Mouse (Mus musculus): ENCODE measurements around the gene Plxna4. TPM values are rescaled to one million over a fixed set of nuclear protein-coding genes. Genes with fewer than 3 reads are reported as not detected.

Plxna4 gene
- polyA plus RNA-seq, 1 experiment from 2014 or later, result 3.6 TPM

DNA sequence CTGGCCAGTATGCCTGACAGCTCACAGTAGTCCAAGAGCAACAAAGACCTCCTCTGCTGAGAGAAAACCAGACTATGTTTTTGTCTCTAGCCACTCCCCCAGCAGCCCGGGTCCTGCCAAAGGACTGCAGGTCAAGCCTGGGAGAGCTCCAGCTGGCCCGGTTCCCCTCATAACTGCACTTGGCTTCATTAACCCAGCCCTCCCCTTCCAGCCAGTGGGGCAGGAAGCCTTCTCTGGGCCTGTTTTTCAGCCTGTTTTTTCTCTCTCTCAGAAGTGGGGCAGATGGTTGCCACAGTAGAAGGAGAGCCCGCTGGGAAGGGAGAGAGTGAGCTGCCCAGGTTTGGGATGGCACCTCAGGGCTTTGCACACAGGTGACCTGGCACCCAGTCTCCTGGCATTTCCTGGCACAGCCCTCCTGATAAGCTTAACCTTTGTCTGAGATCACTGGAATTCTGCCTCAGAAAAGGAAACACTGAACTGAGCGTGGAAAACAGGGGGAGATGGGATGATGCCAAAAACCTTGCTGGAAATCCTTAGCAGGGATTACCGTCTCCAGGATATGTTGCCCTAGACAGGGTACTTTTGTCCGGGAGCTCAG is 190.8 kb downstream of the Plxna4 start:
- Histone ChIP-seq H3K27me3 (ENCODE audit: control insufficient read depth, insufficient read depth, low read length) (no peaks in the 10 kb centered on the region), H3K36me3 (ENCODE audit: control insufficient read depth, insufficient read depth, low read length) (no peaks in the 10 kb centered on the region), H3K4me3 (ENCODE audit: low read depth, low read length) (no peak overlapping the region), H3K4me1 (ENCODE audit: control insufficient read depth, insufficient read depth, low read length) (no peaks in the 10 kb centered on the region), H3K27ac (ENCODE audit: low read depth, low read length) (no peak overlapping the region), H3K9me3 (ENCODE audit: control insufficient read depth, low read length) (no peaks in the 10 kb centered on the region), H3K9ac (ENCODE audit: low read length) (no peak overlapping the region), H3K4me2 (no peak overlapping the region)
- ATAC-seq (ENCODE audit: low FRiP score), result no peak
- WGBS, result 53% methylated on average over 6 of the region's 6 CpGs
- DNase-seq (ENCODE audit: low spot score, missing footprints), result peak; percentile 72

DNA sequence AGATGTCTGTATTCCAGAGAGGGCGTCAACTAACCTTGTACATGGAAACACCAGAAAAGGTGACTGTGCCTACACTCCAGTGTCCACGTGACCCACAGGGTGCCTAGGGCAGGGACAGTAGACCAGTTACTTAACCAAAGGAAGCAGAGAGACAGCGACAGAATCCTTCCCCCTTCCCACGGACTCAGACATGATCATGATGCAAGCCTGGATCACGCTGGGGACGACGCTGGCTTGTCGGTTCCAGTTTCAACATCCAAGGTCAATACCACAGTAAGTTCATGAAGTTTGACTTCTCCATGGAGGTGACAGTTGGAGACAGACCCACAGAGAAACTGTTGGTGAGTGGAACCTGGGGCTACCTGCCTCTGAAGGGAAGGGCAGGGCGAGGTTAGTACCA is 192.6 kb downstream of the Plxna4 start:
- Histone ChIP-seq H3K4me2 (no peak overlapping the region), H3K9me3 (ENCODE audit: control insufficient read depth, low read length) (no peaks in the 10 kb centered on the region), H3K27ac (ENCODE audit: low read depth, low read length) (no peak overlapping the region), H3K9ac (ENCODE audit: low read length) (no peak overlapping the region), H3K36me3 (ENCODE audit: control insufficient read depth, insufficient read depth, low read length) (no peaks in the 10 kb centered on the region), H3K27me3 (ENCODE audit: control insufficient read depth, insufficient read depth, low read length) (no peaks in the 10 kb centered on the region), H3K4me3 (ENCODE audit: low read depth, low read length) (no peak overlapping the region), H3K4me1 (ENCODE audit: control insufficient read depth, insufficient read depth, low read length) (no peaks in the 10 kb centered on the region)
- ATAC-seq (ENCODE audit: low FRiP score) (no peak), DNase-seq (ENCODE audit: low spot score, missing footprints) (no peak)
- WGBS, result 92% methylated on average over 9 of the region's 9 CpGs

- Histone ChIP-seq H3K36me3 (ENCODE audit: control insufficient read depth, insufficient read depth, low read length) (no peaks in the 10 kb centered on the region), H3K4me3 (ENCODE audit: low read depth, low read length) (no peak overlapping the region), H3K27ac (ENCODE audit: low read depth, low read length) (no peak overlapping the region), H3K4me2 (no peak overlapping the region), H3K4me1 (ENCODE audit: control insufficient read depth, insufficient read depth, low read length) (no peaks in the 10 kb centered on the region), H3K27me3 (ENCODE audit: control insufficient read depth, insufficient read depth, low read length) (no peaks in the 10 kb centered on the region), H3K9me3 (ENCODE audit: control insufficient read depth, low read length) (no peaks in the 10 kb centered on the region), H3K9ac (ENCODE audit: low read length) (no peak overlapping the region)
- ATAC-seq (ENCODE audit: low FRiP score), result no peak
- 75% methylated on average over 2 of the region's 2 CpGs for WGBS
- peak; percentile 39 for DNase-seq (ENCODE audit: low spot score, missing footprints)
These were observed 195.7 kb downstream of the Plxna4 start for GRCm38 (mm10) chr6:32392262-32392661.

DNA sequence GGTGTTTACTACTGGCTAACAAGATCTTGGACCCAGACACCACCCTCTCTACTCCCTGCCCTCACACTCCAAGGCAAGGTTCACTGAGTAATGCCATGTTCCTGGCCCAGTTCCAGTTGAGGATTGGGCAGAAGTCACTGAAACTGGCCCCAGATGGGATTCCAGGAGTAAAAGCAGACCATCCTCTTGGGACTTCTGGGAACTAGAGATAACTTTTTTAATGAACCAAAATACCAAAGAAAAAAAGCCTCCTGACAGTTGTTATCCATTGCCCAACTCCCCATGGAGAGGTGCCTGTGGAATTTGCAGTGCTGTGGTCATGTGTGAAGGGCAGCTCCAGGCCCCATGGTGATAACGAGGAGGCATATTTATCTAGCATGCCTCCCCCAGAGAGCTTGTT is 199.7 kb downstream of the Plxna4 start:
- WGBS, result 80% methylated on average over 1 of the region's 1 CpGs
- H3K36me3 ChIP-seq (ENCODE audit: control insufficient read depth, insufficient read depth, low read length), result no peaks in the 10 kb centered on the region
- no peaks in the 10 kb centered on the region for H3K27me3 ChIP-seq (ENCODE audit: control insufficient read depth, insufficient read depth, low read length)
- H3K4me2 ChIP-seq, result no peak overlapping the region
- DNase-seq (ENCODE audit: low spot score, missing footprints), result peak; percentile 64
- H3K4me1 ChIP-seq (ENCODE audit: control insufficient read depth, insufficient read depth, low read length), result no peaks in the 10 kb centered on the region
- ATAC-seq (ENCODE audit: low FRiP score), result no peak
- H3K9ac ChIP-seq (ENCODE audit: low read length), result no peak overlapping the region
- no peak overlapping the region for H3K27ac ChIP-seq (ENCODE audit: low read depth, low read length)
- no peaks in the 10 kb centered on the region for H3K9me3 ChIP-seq (ENCODE audit: control insufficient read depth, low read length)
- H3K4me3 ChIP-seq (ENCODE audit: low read depth, low read length), result no peak overlapping the region

DNA sequence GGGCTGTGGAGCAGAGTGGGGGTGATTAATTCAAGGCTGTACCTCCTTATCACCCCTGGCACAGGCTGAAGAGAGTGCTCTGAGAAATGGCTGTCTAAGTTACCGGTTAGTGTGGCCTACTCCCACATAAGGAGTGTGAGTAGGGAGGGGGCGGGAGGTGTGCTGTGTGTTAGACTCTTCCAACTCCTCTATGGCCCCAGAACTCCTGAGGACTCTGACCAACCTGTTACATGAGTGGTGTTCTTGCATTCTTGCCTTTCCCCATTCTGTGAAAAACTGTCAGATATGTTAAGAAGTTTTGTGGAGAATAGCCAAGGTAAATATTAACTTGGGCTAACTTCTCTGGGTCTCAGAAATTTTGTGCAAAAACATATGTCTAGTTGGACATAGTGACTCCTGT is 201.1 kb downstream of the Plxna4 start:
- no peak overlapping the region for H3K4me3 ChIP-seq (ENCODE audit: low read depth, low read length)
- ATAC-seq (ENCODE audit: low FRiP score) (no peak), DNase-seq (ENCODE audit: low spot score, missing footprints) (no peak)
- H3K9me3 ChIP-seq (ENCODE audit: control insufficient read depth, low read length), result no peaks in the 10 kb centered on the region
- H3K9ac ChIP-seq (ENCODE audit: low read length), result no peak overlapping the region
- no peak overlapping the region for H3K4me2 ChIP-seq
- H3K36me3 ChIP-seq (ENCODE audit: control insufficient read depth, insufficient read depth, low read length), result no peaks in the 10 kb centered on the region
- WGBS, result 97% methylated on average over 2 of the region's 2 CpGs
- H3K27me3 ChIP-seq (ENCODE audit: control insufficient read depth, insufficient read depth, low read length), result no peaks in the 10 kb centered on the region
- no peak overlapping the region for H3K27ac ChIP-seq (ENCODE audit: low read depth, low read length)
- no peaks in the 10 kb centered on the region for H3K4me1 ChIP-seq (ENCODE audit: control insufficient read depth, insufficient read depth, low read length)

GRCm38 (mm10) chr6:32384937-32385336 is 203.1 kb downstream of the Plxna4 start:
- DNase-seq (ENCODE audit: low spot score, missing footprints), result no peak
- Histone ChIP-seq H3K9ac (ENCODE audit: low read length) (no peak overlapping the region), H3K4me2 (no peak overlapping the region), H3K27me3 (ENCODE audit: control insufficient read depth, insufficient read depth, low read length) (no peaks in the 10 kb centered on the region), H3K4me1 (ENCODE audit: control insufficient read depth, insufficient read depth, low read length) (no peaks in the 10 kb centered on the region), H3K4me3 (ENCODE audit: low read depth, low read length) (no peak overlapping the region), H3K36me3 (ENCODE audit: control insufficient read depth, insufficient read depth, low read length) (no peaks in the 10 kb centered on the region), H3K9me3 (ENCODE audit: control insufficient read depth, low read length) (no peaks in the 10 kb centered on the region), H3K27ac (ENCODE audit: low read depth, low read length) (no peak overlapping the region)
- 83% methylated on average over 8 of the region's 8 CpGs for WGBS
- ATAC-seq (ENCODE audit: low FRiP score), result no peak

- ATAC-seq (ENCODE audit: low FRiP score) (no peak), DNase-seq (ENCODE audit: low spot score, missing footprints) (no peak)
- Histone ChIP-seq H3K27me3 (ENCODE audit: control insufficient read depth, insufficient read depth, low read length) (no peaks in the 10 kb centered on the region), H3K27ac (ENCODE audit: low read depth, low read length) (no peak overlapping the region), H3K9ac (ENCODE audit: low read length) (no peak overlapping the region), H3K4me2 (no peak overlapping the region), H3K4me3 (ENCODE audit: low read depth, low read length) (no peak overlapping the region), H3K9me3 (ENCODE audit: control insufficient read depth, low read length) (no peaks in the 10 kb centered on the region), H3K36me3 (ENCODE audit: control insufficient read depth, insufficient read depth, low read length) (no peaks in the 10 kb centered on the region), H3K4me1 (ENCODE audit: control insufficient read depth, insufficient read depth, low read length) (no peaks in the 10 kb centered on the region)
- 81% methylated on average over 8 of the region's 8 CpGs for WGBS
These were observed 203.6 kb downstream of the Plxna4 start for GRCm38 (mm10) chr6:32384423-32384822.

DNA sequence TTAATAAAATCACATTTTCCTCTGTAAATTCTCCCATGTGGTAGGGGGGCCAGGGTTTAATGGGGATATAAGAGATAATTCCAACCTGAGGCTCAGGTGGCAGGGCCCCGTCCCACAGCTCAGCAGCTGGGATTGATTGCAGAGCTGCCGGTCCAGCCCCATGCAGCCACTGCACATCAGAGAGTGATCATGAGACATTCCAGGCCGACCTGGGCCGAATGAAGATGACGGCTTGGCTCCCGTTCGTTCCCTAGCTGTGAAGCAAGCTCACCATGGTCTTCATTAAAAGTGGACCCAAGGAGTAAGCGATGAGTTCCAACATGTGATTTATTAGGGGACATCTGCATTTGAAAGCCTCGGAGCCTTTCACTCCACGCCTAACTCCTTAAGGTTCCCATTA is 206.5 kb downstream of the Plxna4 start:
- H3K27ac ChIP-seq (ENCODE audit: low read depth, low read length), result no peak overlapping the region
- no peaks in the 10 kb centered on the region for H3K4me1 ChIP-seq (ENCODE audit: control insufficient read depth, insufficient read depth, low read length)
- no peaks in the 10 kb centered on the region for H3K9me3 ChIP-seq (ENCODE audit: control insufficient read depth, low read length)
- DNase-seq (ENCODE audit: low spot score, missing footprints), result no peak
- 70% methylated on average over 10 of the region's 10 CpGs for whole genome bisulfite sequencing
- H3K36me3 ChIP-seq (ENCODE audit: control insufficient read depth, insufficient read depth, low read length), result no peaks in the 10 kb centered on the region
- no peaks in the 10 kb centered on the region for H3K27me3 ChIP-seq (ENCODE audit: control insufficient read depth, insufficient read depth, low read length)
- H3K9ac ChIP-seq (ENCODE audit: low read length), result no peak overlapping the region
- no peak overlapping the region for H3K4me2 ChIP-seq
- no peak overlapping the region for H3K4me3 ChIP-seq (ENCODE audit: low read depth, low read length)
- ATAC-seq (ENCODE audit: low FRiP score), result no peak

DNA sequence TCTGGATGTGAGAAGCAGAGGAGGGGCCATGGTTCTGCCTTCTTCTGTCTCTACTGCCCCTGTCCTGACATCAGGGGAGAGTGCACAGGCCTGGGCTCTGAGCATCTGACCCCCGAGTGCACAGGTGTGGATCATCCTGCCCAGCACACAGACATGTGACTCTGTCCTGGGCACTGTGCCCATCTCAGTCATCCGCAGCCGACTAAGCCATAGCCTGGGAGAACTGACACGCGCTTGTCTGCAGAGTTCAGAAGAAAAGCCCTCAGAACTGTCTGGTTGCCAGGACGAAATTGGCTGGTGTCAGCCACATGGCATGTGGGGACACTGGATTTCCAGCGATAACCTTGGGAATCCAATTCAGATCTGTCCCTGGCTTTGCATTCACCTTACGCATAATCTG is 210.8 kb downstream of the Plxna4 start:
- H3K4me1 ChIP-seq (ENCODE audit: control insufficient read depth, insufficient read depth, low read length), result no peaks in the 10 kb centered on the region
- H3K4me3 ChIP-seq (ENCODE audit: low read depth, low read length), result no peak overlapping the region
- H3K27me3 ChIP-seq (ENCODE audit: control insufficient read depth, insufficient read depth, low read length), result no peaks in the 10 kb centered on the region
- no peaks in the 10 kb centered on the region for H3K36me3 ChIP-seq (ENCODE audit: control insufficient read depth, insufficient read depth, low read length)
- ATAC-seq (ENCODE audit: low FRiP score) (no peak), DNase-seq (ENCODE audit: low spot score, missing footprints) (no peak)
- no peak overlapping the region for H3K4me2 ChIP-seq
- no peak overlapping the region for H3K9ac ChIP-seq (ENCODE audit: low read length)
- 84% methylated on average over 8 of the region's 8 CpGs for WGBS
- no peak overlapping the region for H3K27ac ChIP-seq (ENCODE audit: low read depth, low read length)
- no peaks in the 10 kb centered on the region for H3K9me3 ChIP-seq (ENCODE audit: control insufficient read depth, low read length)

All from midbrain, embryonic 11.5 days (tissue).